Mouse (Mus musculus): ENCODE measurements around the gene Slc1a2.

Slc1a2 gene

GRCm38 (mm10) chr2:102815289-102815809, 156.9 kb downstream of the Slc1a2 start:
- no peak for DNase-seq (ENCODE audit: low spot score in 2 of 2)

DNA sequence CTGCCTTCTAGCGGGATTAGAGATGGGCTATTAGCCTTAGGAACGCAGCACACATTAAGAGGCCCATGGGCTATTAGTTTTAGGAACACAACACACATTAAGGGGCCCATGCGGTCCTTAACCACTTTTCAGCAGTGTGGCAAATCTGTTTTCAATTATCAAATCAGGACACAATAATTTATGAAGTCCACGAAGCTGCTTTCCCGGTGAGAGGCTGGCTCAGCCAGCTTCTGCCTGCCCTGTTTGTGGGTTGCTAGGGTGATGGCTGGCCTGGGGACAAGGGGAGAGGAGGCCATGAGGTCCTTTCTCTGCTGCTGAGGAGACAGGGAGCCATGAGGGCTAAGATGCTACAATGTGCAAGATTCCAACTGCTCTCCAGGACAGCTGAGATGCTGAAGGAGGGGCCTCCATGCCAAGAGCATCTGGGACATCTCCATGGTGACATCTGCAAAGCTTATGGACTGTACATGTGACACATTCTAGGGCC, 161.8 kb downstream of the Slc1a2 start:
- DNase-seq (ENCODE audit: low spot score in 2 of 2), result peak in 1 of 2 experiments; percentile 21

- no peak for DNase-seq (ENCODE audit: low spot score in 2 of 2)
Observed at GRCm38 (mm10) chr2:102820790-102821189, 162.3 kb downstream of the Slc1a2 start.

DNA sequence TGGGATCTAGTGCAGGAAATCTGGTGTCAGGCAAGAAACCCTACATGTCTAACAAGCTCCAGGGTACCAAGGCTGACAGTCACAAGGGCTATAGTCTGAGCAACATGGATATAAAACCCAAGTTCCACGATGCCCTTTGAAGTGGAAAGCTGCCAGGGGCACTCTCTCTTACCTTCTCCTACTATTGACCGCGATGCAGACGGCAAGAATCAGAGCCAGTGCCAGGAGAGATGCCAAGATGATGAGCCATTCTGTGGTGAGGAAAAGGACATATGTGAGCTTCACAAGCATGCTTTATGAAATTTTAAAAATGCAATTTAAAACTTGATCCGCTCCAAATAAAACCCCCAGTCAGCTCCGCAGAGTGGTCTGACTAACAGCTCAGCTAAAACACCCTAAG, 163.6 kb downstream of the Slc1a2 start:
- no peak for DNase-seq (ENCODE audit: low spot score in 2 of 2)

DNA sequence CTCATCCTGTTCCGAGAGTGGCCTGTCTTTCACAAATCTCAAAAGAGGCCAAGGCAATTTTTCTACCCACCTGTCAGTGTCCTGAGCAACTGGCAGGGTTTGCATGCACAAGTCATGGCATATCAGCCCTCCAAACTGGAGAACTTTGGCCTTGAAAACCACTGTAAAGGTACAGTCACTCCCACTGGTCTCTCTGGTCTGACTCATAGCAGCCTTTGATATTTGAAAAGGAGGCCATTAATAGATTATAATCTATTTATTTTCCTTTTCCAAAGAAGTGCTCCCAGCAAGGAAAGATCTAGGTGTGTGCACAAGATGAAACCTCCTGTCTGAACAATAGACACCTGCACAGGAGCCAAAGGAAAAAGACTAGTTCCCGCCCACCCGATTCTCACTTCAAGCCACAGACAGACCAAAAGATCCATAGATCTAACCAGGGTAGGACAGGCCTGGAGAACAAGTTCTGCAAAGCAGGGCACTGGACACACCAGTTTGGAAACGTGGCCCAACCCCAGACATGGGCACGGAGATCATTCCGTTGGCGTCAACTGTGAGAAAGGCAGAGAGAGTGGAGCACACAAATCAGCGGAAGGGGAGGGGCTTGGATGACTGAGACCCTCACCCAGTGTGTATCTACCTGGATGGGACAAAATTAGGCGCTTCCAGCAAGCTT, 167.6 kb downstream of the Slc1a2 start:
- no peak for DNase-seq (ENCODE audit: low spot score in 2 of 2)

DNA sequence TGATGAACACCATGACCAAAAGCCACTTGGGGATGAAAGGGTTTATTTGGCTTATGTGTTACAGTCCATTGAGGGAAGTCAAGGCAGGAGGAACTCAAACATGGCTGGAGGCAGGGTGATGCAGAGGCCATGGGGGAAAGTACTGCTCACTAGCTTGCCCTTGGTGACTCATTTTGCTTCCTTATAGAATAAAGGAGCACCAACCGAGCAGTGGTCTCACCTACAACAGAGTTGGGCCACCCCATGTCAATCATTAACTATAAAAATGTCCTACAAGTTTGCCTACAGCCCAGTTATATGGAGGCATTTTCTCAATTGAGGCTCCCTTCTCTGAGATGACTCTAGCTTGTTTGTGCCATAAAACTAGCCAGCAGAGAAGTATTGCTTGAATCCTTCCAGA, 169.4 kb downstream of the Slc1a2 start:
- DNase-seq (ENCODE audit: low spot score in 2 of 2), result no peak

DNA sequence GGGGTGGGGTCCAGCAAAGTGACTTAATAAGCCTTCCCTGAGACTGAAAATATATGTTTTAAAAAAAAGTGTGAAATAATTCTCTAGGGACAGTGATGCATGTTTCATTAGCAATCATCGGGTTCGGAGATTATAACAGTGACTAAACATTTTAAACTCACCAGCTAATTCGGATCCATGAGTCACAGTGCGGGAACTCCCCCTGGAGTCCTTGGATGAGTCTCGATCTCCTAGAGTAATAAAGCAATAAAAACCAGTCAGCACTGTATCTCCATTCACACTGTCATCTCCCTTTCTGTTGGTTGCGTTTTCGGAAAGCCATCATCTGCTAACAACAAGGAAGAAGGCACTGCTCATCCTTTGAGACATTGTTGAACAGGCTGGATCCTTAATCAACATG, 169.9 kb downstream of the Slc1a2 start:
- DNase-seq (ENCODE audit: low spot score in 2 of 2), result no peak

GRCm38 (mm10) chr2:102829201-102829600, 170.7 kb downstream of the Slc1a2 start:
- DNase-seq (ENCODE audit: low spot score in 2 of 2), result peak; percentile 53 to 70

DNA sequence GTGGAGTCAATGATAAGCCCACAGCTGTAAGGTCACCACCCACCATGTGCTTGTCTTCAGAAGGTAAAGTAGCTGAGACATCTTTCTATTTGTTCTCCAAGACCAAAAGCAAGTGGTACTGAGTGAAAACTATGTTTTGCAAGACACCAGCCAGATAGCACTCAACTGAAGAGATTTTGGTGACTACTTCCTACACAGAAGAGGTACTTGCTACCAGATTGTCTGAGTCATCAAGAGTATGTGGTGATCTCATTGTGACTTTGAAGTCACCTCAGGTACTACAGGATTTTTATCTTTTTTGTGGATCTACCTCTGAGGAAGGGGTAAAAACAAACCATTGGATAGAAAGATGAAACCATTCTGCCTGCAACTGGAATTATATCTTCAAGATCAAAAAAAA, 173.1 kb downstream of the Slc1a2 start:
- no peak for DNase-seq (ENCODE audit: low spot score in 2 of 2)

GRCm38 (mm10) chr2:102838179-102838578, 179.7 kb downstream of the Slc1a2 start:
- no peak for DNase-seq (ENCODE audit: low spot score in 2 of 2)

Measured in cerebellum, postnatal 4 days (tissue).